Mouse (Mus musculus): ENCODE measurements around the gene Gm49318.

DNA sequence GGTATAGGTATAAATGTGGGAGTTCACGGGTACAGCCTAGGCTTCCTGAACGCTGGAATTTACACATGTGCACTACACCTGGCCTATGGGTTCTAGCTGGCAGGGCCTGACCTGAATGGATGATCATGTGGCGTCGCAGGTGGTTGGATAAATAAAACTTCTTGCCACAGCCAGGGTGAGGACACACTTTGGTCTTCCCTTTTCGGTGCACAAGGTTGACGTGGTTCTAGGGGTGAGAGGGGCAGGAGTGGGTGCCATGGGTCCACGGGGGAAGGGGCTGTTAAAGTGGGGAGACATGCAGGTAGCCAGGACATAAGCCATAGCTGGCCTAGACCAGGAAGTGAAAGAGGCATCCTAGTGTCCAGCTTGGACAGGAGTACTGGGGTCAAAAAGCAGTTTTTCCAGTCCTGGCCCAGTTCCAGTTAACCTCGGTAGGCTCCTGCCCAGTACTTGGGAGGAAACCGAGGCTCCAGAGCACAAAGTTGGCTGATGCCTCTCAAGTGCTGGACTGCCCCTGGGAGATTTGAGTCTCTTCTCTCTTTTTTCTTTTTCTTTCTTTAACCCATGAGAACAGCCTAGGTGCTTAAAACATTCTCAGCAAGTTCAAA is 14.7 kb downstream of the Gm49318 start:
- TF ChIP-seq GATA1 (IDR thresholded peaks at IDR 0.05; ENCODE audit: low read length) (no peak), TAL1 (IDR thresholded peaks at IDR 0.05; ENCODE audit: low read length) (no peak)

All from erythroblast, embryonic 14.5 days (primary cell).